Mouse (Mus musculus): ENCODE data around the gene Helz. TPM values are rescaled to one million over a fixed set of nuclear protein-coding genes. Genes with fewer than 3 reads are reported as not detected.
"Not testable (repeated sequence)": the region's sequence is repeated elsewhere in the genome, so short reads cannot be mapped to it uniquely, and the experiment has no call there.

Gene Helz
- polyA plus RNA-seq, 1 experiment from 2014 or later, result 22.0 TPM

GRCm38 (mm10) chr11:107568466-107568995 lies 20.8 kb downstream of the Helz start:
- H3K36me3 ChIP-seq, result peaks cover 45% of the 10 kb centered on the region
- no peak overlapping the region for H3K4me2 ChIP-seq (replicated peaks)
- no peak overlapping the region for H3K9ac ChIP-seq
- no peaks in the 10 kb centered on the region for H3K9me3 ChIP-seq
- 0 out of 2 replicates have a peak, but pooled peaks cover 3% of the 10 kb centered on the region for H3K4me1 ChIP-seq
- H3K27ac ChIP-seq, result no peak overlapping the region
- 91% methylated on average over 6 of the region's 6 CpGs for WGBS
- ATAC-seq (ENCODE audit: low FRiP score, low read depth), result no peak
- no peak overlapping the region for H3K4me3 ChIP-seq
- no peaks in the 10 kb centered on the region for H3K27me3 ChIP-seq

GRCm38 (mm10) chr11:107570891-107571290 lies 23.2 kb downstream of the Helz start:
- not testable (repeated sequence) for H3K4me1 ChIP-seq; H3K4me2 ChIP-seq (replicated peaks); ATAC-seq (ENCODE audit: low FRiP score, low read depth); H3K9me3 ChIP-seq; H3K27ac ChIP-seq; H3K4me3 ChIP-seq; H3K27me3 ChIP-seq; H3K9ac ChIP-seq
- 79% methylated on average over 8 of the region's 8 CpGs for WGBS
- peaks cover 59% of the 10 kb centered on the region for H3K36me3 ChIP-seq

- WGBS, result 93% methylated on average over 2 of the region's 2 CpGs
- H3K27me3 ChIP-seq, result no peaks in the 10 kb centered on the region
- H3K4me1 ChIP-seq, result peaks cover 8% of the 10 kb centered on the region; the same call in 1 of the 2 replicates
- H3K36me3 ChIP-seq, result peaks cover 60% of the 10 kb centered on the region
- no peak overlapping the region for H3K9ac ChIP-seq
- no peak for ATAC-seq (ENCODE audit: low FRiP score, low read depth)
- no peak overlapping the region for H3K4me2 ChIP-seq (replicated peaks)
- no peak overlapping the region for H3K27ac ChIP-seq
- H3K4me3 ChIP-seq, result no peak overlapping the region
- H3K9me3 ChIP-seq, result no peaks in the 10 kb centered on the region
These were observed 23.6 kb downstream of the Helz start for GRCm38 (mm10) chr11:107571318-107571717.

GRCm38 (mm10) chr11:107572551-107572950 lies 24.8 kb downstream of the Helz start:
- Histone ChIP-seq H3K27ac (no peak overlapping the region), H3K4me2 (replicated peaks) (no peak overlapping the region), H3K27me3 (no peaks in the 10 kb centered on the region), H3K4me1 (peaks cover 8% of the 10 kb centered on the region; the same call in 1 of the 2 replicates), H3K9ac (no peak overlapping the region), H3K9me3 (no peaks in the 10 kb centered on the region), H3K36me3 (peaks cover 60% of the 10 kb centered on the region), H3K4me3 (no peak overlapping the region)
- WGBS, result 86% methylated on average over 3 of the region's 3 CpGs
- no peak for ATAC-seq (ENCODE audit: low FRiP score, low read depth)

GRCm38 (mm10) chr11:107573061-107573692 lies 25.4 kb downstream of the Helz start:
- Histone ChIP-seq H3K4me3 (no peak overlapping the region), H3K27ac (no peak overlapping the region), H3K9ac (no peak overlapping the region), H3K4me2 (replicated peaks) (no peak overlapping the region), H3K4me1 (peaks cover 8% of the 10 kb centered on the region; the same call in 1 of the 2 replicates), H3K9me3 (no peaks in the 10 kb centered on the region), H3K36me3 (peaks cover 58% of the 10 kb centered on the region), H3K27me3 (no peaks in the 10 kb centered on the region)
- ATAC-seq (ENCODE audit: low FRiP score, low read depth), result no peak
- WGBS, result 49% methylated on average over 11 of the region's 11 CpGs

- Histone ChIP-seq H3K27ac (no peak overlapping the region), H3K4me2 (replicated peaks) (no peak overlapping the region), H3K4me3 (no peak overlapping the region), H3K9ac (no peak overlapping the region), H3K9me3 (no peaks in the 10 kb centered on the region), H3K27me3 (no peaks in the 10 kb centered on the region), H3K36me3 (peaks cover 58% of the 10 kb centered on the region), H3K4me1 (peaks cover 8% of the 10 kb centered on the region; the same call in 1 of the 2 replicates)
- no peak for ATAC-seq (ENCODE audit: low FRiP score, low read depth)
- WGBS, result 74% methylated on average over 6 of the region's 6 CpGs
These were observed 26.1 kb downstream of the Helz start for GRCm38 (mm10) chr11:107573847-107574246.

- Histone ChIP-seq H3K9me3 (no peaks in the 10 kb centered on the region), H3K4me3 (no peak overlapping the region), H3K4me1 (peaks cover 11% of the 10 kb centered on the region; the same call in 1 of the 2 replicates), H3K27me3 (no peaks in the 10 kb centered on the region), H3K4me2 (replicated peaks) (no peak overlapping the region), H3K9ac (no peak overlapping the region), H3K36me3 (peaks cover 55% of the 10 kb centered on the region), H3K27ac (no peak overlapping the region)
- no peak for ATAC-seq (ENCODE audit: low FRiP score, low read depth)
- 94% methylated on average over 20 of the region's 20 CpGs for WGBS
These were observed 27.3 kb downstream of the Helz start for GRCm38 (mm10) chr11:107574811-107575705.

- Histone ChIP-seq H3K4me1 (peaks cover 11% of the 10 kb centered on the region; the same call in 1 of the 2 replicates), H3K9me3 (no peaks in the 10 kb centered on the region), H3K4me2 (replicated peaks) (no peak overlapping the region), H3K36me3 (peaks cover 66% of the 10 kb centered on the region), H3K27me3 (no peaks in the 10 kb centered on the region), H3K4me3 (no peak overlapping the region), H3K9ac (no peak overlapping the region), H3K27ac (no peak overlapping the region)
- 89% methylated on average over 7 of the region's 7 CpGs for WGBS
- no peak for ATAC-seq (ENCODE audit: low FRiP score, low read depth)
These were observed 28.5 kb downstream of the Helz start for GRCm38 (mm10) chr11:107576186-107576585.

- Histone ChIP-seq H3K27ac (no peak overlapping the region), H3K27me3 (no peaks in the 10 kb centered on the region), H3K36me3 (peaks cover 68% of the 10 kb centered on the region), H3K9ac (no peak overlapping the region), H3K4me1 (peaks cover 11% of the 10 kb centered on the region; the same call in 1 of the 2 replicates), H3K4me2 (replicated peaks) (no peak overlapping the region), H3K9me3 (no peaks in the 10 kb centered on the region), H3K4me3 (no peak overlapping the region)
- ATAC-seq (ENCODE audit: low FRiP score, low read depth), result no peak
- 83% methylated on average over 8 of the region's 8 CpGs for WGBS
These were observed 29.7 kb downstream of the Helz start for GRCm38 (mm10) chr11:107577400-107577799.

GRCm38 (mm10) chr11:107578226-107578625 lies 30.5 kb downstream of the Helz start:
- H3K9me3 ChIP-seq, result no peaks in the 10 kb centered on the region
- H3K9ac ChIP-seq, result no peak overlapping the region
- WGBS, result 87% methylated on average over 7 of the region's 7 CpGs
- no peak overlapping the region for H3K27ac ChIP-seq
- peaks cover 63% of the 10 kb centered on the region for H3K36me3 ChIP-seq
- H3K4me2 ChIP-seq (replicated peaks), result no peak overlapping the region
- no peaks in the 10 kb centered on the region for H3K27me3 ChIP-seq
- peaks cover 11% of the 10 kb centered on the region; the same call in 1 of the 2 replicates for H3K4me1 ChIP-seq
- ATAC-seq (ENCODE audit: low FRiP score, low read depth), result no peak
- H3K4me3 ChIP-seq, result no peak overlapping the region

GRCm38 (mm10) chr11:107580786-107581185 lies 33.1 kb downstream of the Helz start:
- Histone ChIP-seq H3K9me3 (no peaks in the 10 kb centered on the region), H3K4me1 (peaks cover 13% of the 10 kb centered on the region), H3K9ac (no peak overlapping the region), H3K4me2 (replicated peaks) (no peak overlapping the region), H3K36me3 (peaks cover 53% of the 10 kb centered on the region), H3K27ac (no peak overlapping the region), H3K4me3 (no peak overlapping the region), H3K27me3 (no peaks in the 10 kb centered on the region)
- WGBS, result 96% methylated on average over 4 of the region's 4 CpGs
- ATAC-seq (ENCODE audit: low FRiP score, low read depth), result no peak

Measured in limb, embryonic 13.5 days (tissue).